Mouse (Mus musculus) layer of hippocampus, postnatal 14 days (tissue): ENCODE results near the gene Phox2a. TPM values are rescaled to one million over a fixed set of nuclear protein-coding genes. Genes with fewer than 3 reads are reported as not detected.

Experiments used
- total RNA-seq, 2 experiments: library from RNA; stranded (reverse); gene quantifications; 2 replicates each; pipeline ENCODE4 v1.2.3; 2021

The Phox2a gene
- total RNA-seq, 2 experiments from 2014 or later = not detected

Other genes starting within 250 kb of the Phox2a start
- gene Art2b, start 232.7 kb upstream of the Phox2a start, total RNA-seq = not detected
- 10 to 100 TPM; 43.7 to 46.5 TPM for gene Clpb, start 154.7 kb upstream of the Phox2a start, total RNA-seq
- 10 to 100 TPM; 32.9 to 36.0 TPM for gene Inppl1, start 19.9 kb downstream of the Phox2a start, total RNA-seq
- gene Folr2, start 38.9 kb downstream of the Phox2a start, total RNA-seq = 1 to 10 TPM in 1 of 2 experiments, under 1 TPM in 1; 0.90 to 1.1 TPM
- gene Anapc15, start 45.4 kb downstream of the Phox2a start, total RNA-seq = 10 to 100 TPM; 31.7 to 35.3 TPM
- 10 to 100 TPM in 1 of 2 experiments, 1 to 10 TPM in 1; 4.4 to 35.6 TPM for gene Folr1, start 52.5 kb downstream of the Phox2a start, total RNA-seq
- 100 to 1,000 TPM in 1 of 2 experiments, 10 to 100 TPM in 1; 98.7 to 102 TPM for gene Lamtor1, start 87.6 kb downstream of the Phox2a start, total RNA-seq
- gene Tomt, start 88.0 kb downstream of the Phox2a start, total RNA-seq = under 1 TPM; 0.18 to 0.21 TPM
- gene Lrrc51, start 115.6 kb downstream of the Phox2a start, total RNA-seq = 1 to 10 TPM; 4.8 to 7.4 TPM
- gene Numa1, start 115.8 kb downstream of the Phox2a start, total RNA-seq = 10 to 100 TPM; 73.4 to 75.3 TPM
- gene Il18bp, start 200.4 kb downstream of the Phox2a start, total RNA-seq = 1 to 10 TPM; 8.4 to 8.7 TPM
- gene Rnf121, start 247.2 kb downstream of the Phox2a start, total RNA-seq = 10 to 100 TPM; 35.0 to 40.9 TPM
- gene Xndc1, start 247.2 kb downstream of the Phox2a start, total RNA-seq = 10 to 100 TPM; 19.6 to 22.3 TPM
- 1 to 10 TPM; 1.9 to 2.3 TPM for gene Xntrpc, start 247.4 kb downstream of the Phox2a start, total RNA-seq